Mouse (Mus musculus): ENCODE results near the gene Frs2.
"Not testable (repeated sequence)": the region's sequence is repeated elsewhere in the genome, so short reads cannot be mapped to it uniquely, and the experiment has no call there.

The Frs2 gene

DNA sequence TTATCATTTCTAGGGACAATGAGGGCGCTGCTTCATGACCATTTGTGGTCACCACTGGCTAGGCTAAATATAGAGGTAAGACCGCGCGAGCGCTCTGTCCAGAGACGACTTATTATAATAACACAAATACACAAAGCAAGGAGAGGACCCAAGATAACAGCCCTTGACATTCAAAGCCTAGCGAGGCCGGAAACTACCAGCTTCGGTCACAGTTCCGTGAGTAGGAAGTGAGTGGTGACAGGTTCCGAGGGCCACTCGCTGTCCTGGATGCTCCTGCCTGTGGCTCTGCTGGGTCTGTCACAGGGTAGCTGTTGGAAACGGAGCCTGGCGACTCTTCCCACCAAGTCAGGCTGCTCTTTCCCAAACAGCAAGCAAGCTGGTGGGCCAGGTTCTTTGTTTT is 106.0 kb downstream of the Frs2 start:
- DNase-seq (ENCODE audit: low spot score) = no peak

DNA sequence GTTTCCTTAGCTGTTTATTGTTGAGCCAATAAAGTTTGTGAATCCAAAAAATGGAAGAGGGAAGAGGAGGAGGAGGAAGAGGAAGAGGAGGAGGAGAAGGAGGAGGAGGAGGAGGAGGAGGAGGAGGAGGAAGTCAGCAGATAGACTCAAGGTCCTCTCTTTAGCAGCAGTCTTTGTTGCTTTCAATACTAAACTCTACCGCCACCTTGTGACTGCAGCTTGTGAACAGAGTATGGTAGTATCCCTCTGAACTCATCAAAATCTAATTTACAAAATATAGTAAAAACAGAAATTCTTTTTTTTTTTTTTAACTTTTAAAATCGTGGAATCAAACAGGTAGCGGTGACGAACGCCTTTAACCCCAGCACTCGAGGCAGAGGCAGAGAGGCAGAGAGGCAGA is 108.0 kb downstream of the Frs2 start:
- DNase-seq (ENCODE audit: low spot score) = no peak

DNA sequence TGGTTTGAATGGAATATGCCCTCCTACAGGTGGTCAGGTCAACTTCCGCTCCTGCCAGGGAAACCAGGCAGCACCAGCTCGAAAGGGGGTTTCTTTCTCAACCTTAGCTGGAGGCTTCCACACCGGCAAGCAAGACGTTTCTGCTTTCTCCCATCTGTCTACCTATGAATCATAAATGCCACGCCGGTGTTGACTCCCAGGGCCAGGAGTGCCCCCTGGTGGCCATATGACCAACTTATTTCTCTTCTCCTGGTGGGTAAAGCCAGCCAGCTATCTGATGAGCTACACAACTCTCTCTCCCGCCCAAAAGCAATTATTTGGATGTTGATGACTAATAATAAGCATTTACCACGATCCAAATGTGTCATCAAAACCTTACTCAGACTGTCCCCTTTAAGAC is 114.5 kb downstream of the Frs2 start:
- peak; percentile 74 for DNase-seq (ENCODE audit: low spot score)

DNA sequence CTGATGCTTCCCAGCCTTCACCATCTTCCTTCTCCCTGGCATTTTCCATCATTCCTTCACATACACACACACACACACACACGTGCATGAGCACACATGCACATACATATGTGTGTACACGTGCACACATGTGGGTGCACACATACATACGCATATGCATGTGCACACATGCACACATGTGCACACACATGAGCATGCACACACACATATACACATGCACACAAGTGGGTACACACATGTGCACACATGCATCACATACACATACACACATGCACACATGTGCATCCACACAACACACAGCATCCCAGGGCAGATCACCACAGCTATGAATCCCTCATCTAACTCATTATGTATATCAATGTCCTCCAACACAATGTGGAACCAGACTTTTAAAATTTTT is 117.2 kb downstream of the Frs2 start:
- DNase-seq (ENCODE audit: low spot score) = no peak

DNA sequence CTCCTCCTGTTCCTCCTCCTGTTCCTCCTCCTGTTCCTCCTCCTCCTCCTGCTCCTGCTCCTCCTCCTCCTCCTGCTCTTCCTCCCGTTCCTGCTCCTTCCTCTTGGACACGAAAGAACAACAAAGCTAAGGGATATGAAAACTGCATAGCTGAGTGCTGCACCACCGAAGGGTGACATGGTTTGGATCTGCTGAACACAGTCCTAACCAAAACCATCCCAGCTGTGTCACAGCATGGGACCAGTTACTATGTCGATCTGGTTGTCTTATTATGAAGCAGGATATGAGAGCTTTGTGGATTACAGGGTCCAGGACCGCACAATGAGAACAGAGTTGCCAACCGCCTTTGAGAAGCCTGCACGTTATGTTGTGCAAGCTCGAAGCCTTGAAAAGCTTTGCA is 122.2 kb downstream of the Frs2 start:
- no peak for DNase-seq (ENCODE audit: low spot score)

DNA sequence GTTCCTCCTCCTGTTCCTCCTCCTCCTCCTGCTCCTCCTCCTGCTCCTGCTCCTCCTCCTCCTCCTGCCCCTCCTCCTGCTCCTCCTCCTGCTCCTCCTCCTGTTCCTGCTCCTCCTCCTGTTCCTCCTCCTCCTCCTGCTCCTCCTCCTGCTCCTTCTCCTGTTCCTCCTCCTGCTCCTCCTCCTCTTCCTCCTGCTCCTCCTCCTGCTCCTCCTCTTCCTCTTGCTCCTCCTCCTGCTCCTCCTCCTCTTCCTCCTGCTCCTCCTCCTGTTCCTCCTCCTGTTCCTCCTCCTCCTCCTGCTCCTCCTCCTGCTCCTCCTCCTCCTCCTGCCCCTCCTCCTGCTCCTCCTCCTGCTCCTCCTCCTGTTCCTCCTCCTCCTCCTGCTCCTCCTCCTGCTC is 122.6 kb downstream of the Frs2 start:
- DNase-seq (ENCODE audit: low spot score) = not testable (repeated sequence)

DNA sequence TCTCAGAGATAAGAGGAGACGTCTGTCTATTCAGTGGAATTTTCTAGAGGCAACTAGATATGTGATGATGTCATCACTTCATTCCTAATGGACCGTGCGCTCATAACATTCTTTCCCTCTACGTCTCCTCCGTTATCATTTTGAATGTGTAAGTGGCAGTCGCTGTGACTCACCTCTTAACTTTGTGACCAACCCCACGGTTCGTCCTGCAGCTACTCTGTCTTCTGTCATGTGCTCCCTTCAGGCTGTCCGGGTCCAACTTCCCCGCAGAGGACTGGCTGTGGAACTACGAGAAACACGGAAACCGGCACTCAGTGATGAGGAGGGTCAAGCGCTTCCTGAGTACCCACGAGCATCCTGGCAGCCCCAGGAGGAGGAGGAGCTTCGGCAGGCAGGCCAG is 124.6 kb downstream of the Frs2 start:
- no peak for DNase-seq (ENCODE audit: low spot score)

DNA sequence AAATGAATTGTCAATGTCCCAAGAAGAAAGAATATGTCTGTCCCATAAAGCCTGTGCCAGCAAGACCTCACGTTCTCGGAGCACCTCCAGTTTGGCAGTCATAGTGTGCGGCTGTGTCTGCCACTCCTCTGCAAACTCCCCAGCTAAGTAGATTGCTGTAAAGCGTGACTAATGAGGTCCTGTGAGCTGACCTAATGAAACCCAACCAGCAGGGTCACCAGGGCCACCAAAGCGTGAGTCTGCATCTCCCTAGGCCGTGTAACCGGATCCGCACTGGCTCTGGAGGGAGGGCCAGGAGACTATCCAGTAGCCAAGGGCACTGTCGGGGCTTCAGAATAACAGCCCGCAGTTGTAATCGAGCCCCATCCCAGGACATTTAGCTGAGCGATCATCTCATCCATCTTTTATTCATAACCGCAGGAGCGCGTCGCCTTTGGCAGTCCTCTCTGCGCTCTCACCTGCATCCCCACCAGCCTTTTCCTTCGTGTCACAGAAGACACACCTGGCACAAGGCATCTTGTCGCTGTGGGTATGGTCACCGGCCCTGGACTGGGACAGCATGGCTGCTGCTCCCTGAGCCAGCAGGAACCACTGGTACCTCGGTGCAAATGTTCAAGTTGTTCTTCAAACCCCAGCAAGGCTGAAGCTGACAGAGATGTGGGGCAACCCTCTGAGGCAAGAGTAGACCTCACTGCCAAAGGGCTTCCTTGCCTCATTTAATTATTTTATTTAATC is 127.1 kb downstream of the Frs2 start:
- no peak for DNase-seq (ENCODE audit: low spot score)

All from layer of hippocampus, adult 9-10 months (tissue).